Mouse (Mus musculus): ENCODE results near the gene Gm20388.

DNA sequence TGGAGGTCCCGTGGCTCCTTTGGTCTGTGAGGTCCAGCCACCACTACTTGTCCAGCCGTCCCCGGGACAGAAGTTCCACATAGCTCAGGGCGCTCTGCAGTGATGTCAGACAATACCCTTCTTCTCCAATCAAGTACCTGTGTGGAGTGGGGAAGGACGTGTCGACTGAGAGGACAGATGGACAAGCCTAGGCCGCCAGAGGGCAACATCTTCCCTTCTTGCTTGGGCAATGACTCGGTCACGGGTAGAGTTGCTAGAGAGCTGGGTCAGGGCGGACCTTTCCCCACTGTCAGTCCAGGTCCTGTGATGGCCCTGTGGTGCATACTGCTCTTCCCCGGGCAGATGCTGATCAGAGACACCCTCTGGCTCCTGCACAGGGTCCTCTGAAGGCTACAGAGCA, 3332.4 kb downstream of the Gm20388 start:
- TF ChIP-seq POLR2A (IDR thresholded peaks at IDR 0.05; ENCODE audit: insufficient read depth, low read length) (no peak), EP300 (IDR thresholded peaks at IDR 0.05; ENCODE audit: insufficient read depth, low read depth, low read length) (no peak), CTCF (IDR thresholded peaks at IDR 0.05; ENCODE audit: low read depth, low read length) (peak; percentile 36)

All from ES-Bruce4 (cell line).